1 mouse cellular context compared by ENCODE assay signal in the genomic region with DNA sequence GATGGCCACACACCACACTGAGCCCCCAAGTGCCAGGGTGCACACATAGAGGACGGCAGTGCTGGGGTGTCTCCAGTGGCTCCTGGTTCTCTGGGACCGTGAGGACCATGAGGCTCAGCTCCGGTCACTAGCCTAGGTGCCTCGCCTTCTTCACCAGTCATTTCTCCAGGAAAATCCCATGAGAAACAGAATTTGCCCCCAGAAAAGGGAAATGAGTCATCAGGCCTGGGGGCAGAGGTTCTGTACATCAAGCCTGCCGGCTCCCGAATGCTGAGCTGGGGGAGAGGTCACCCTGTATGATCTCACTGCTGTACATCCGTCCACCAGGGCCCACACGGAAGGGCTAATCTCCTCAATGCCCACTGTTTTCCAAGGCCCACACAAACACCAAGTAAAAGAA.
TF ChIP-seq lines count a peak whose summit lies in the region.

No protein-coding gene starts in this region.

TF ChIP-seq in myocyte, 11 proteins besides CTCF, POLR2A, EP300 and RAD21 (continued from another document):
- TF ChIP-seq MYOD1 (IDR thresholded peaks at IDR 0.05; ENCODE audit: control insufficient read depth in 1 of 3, insufficient read length in 2 of 3, low read depth in 2 of 3), result no peak
